Mouse (Mus musculus): Measurements from ENCODE around the gene Tarsl2.

The Tarsl2 gene

GRCm38 (mm10) chr7:65737286-65738040, 92.8 kb downstream of the Tarsl2 start:
- DNase-seq (ENCODE audit: low spot score), result peak; percentile 9
